Mouse (Mus musculus): ENCODE measurements at regions not wholly inside any gene's neighbourhood (a gene's known extent, or its start where the extent isn't known, plus 50 kb on each side); places are given as distances from the start of the nearest gene placed in this dataset.

DNA sequence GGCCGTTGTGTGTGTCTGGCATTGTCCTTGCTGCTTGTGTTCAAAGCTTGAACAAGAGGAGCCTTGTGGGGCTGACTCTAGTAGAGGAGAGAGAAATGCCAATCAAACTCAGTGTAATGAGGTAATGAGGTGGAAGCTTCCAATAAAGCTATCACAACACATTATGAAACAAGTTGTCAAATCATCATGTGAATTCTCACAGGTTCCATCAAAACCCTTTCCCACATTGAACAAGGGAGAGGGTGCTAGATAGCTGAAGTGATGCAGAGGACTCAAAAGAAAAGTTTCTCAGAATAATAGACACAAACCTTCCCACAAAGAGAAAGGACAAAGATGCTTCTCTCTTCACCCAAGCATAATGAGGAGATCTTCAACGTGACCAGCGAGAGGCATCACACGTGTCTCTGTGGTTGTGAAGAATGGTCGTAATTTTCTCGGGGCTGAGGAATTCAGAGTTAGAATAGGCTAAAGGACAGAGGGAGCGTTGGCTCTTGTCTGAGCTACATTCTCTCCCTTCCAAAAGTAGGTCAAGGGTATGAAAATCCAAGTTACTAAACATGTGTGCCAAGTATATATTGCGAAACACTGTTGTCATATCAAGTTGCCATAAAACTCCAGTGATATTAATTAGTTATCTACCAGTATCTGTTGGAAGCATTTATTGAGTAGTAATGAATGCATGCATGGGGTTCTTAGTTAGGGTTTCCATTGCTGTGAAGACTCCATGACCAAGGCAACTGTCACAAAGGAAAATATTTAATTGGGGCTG lies 59.2 kb downstream of the Erv3 start:
- TF ChIP-seq CTCF (IDR thresholded peaks at IDR 0.05; ENCODE audit: low read depth, low read length) (no peak), POLR2A (IDR thresholded peaks at IDR 0.05; ENCODE audit: insufficient read depth, low read length) (no peak), EP300 (IDR thresholded peaks at IDR 0.05; ENCODE audit: insufficient read depth, low read depth, low read length) (no peak)
